Mouse (Mus musculus) spleen, adult 2 months (tissue): ENCODE measurements around the gene Ms4a6d.

ENCODE experiments used
- CTCF ChIP-seq: fragments of 200-500 bp; IDR thresholded peaks from 2 replicates; pipeline ENCODE4 v1.5.1; 2011; ENCODE audit warnings: mild to moderate bottlenecking, inconsistent platforms; ENCODE audit not compliant: insufficient read depth, insufficient read length, insufficient replicate concordance; ENCODE audit errors: extremely low read depth
- POLR2A ChIP-seq: fragments of 200-500 bp; IDR thresholded peaks from 2 replicates; pipeline ENCODE4 v1.6.1; 2011; ENCODE audit warnings: low read depth, low read length, inconsistent platforms

DNA sequence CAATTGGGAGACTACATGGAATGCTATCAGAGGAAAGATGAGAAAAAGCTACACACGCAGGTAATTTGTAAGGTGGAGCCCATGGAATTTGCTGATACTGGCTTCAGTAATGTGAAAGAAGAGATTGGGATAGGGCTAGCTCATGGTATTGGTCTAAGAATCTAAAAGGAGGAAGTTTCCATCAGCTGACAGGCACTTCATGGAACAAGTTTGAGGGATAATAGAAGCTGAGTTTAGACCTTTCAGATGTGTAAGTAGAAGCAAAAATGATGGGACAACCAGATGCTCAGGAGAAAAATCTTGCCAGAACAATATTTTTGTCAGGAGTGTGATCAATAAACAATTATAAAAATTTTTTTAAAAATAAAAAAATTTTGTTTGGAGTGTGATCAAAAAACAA, 29.1 kb upstream of the Ms4a6d start:
- no peak for TF ChIP-seq POLR2A
- no peak for TF ChIP-seq CTCF
